Mouse (Mus musculus) hindbrain, embryonic 15.5 days (tissue): ENCODE data around the gene Hcfc1. TPM values are rescaled to one million over a fixed set of nuclear protein-coding genes. Genes with fewer than 3 reads are reported as not detected.

Experiments used
- ATAC-seq: fragments of 200-750 bp; cut with Nextera tagmentation; 2 replicates; pipeline ENCODE4 v1.8.0; 2017; ENCODE audit warnings: low read depth, moderate number of reproducible peaks, moderate TSS enrichment; ENCODE audit not compliant: low FRiP score
- H3K27ac ChIP-seq: fragments of 300-500 bp; sonication (generic); replicated peaks from 2 replicates; pipeline ENCODE4 v1.5.1; 2015; ENCODE audit warnings: mild to moderate bottlenecking, inconsistent platforms
- H3K27me3 ChIP-seq: fragments of 300-500 bp; sonication (generic); 2 replicates; pipeline ENCODE4 v1.6.1; 2015; ENCODE audit warnings: control low read depth, inconsistent platforms
- H3K36me3 ChIP-seq: fragments of 300-500 bp; sonication (generic); 2 replicates; pipeline ENCODE4 v1.6.1; 2015; ENCODE audit warnings: control low read depth, inconsistent platforms
- H3K4me1 ChIP-seq: fragments of 300-500 bp; sonication (generic); replicated peaks from 2 replicates; pipeline ENCODE4 v1.6.1; 2015; ENCODE audit warnings: control low read depth, inconsistent platforms
- H3K4me2 ChIP-seq: fragments of 300-500 bp; sonication (generic); 2 replicates; pipeline ENCODE4 v1.6.1; 2015; ENCODE audit warnings: moderate library complexity, mild to moderate bottlenecking, inconsistent platforms
- H3K4me3 ChIP-seq: fragments of 300-500 bp; sonication (generic); 2 replicates; pipeline ENCODE4 v1.5.1; 2015; ENCODE audit warnings: mild to moderate bottlenecking, inconsistent platforms
- H3K9ac ChIP-seq: fragments of 300-500 bp; sonication (generic); 2 replicates; pipeline ENCODE4 v1.6.1; 2015; ENCODE audit warnings: inconsistent platforms
- H3K9me3 ChIP-seq: fragments of 300-500 bp; sonication (generic); 2 replicates; pipeline ENCODE4 v1.6.1; 2016; ENCODE audit warnings: control low read depth, inconsistent platforms
- WGBS: fragments of 180-500 bp; shearing (Covaris S2); methylation state at CpG from one replicate; pipeline ENCODE4 v1.1.7; 2015; 5-methylcytosine and 5-hydroxymethylcytosine counted together
- polyA plus RNA-seq: library from polyadenylated mRNA; unstranded; fragments of >200 nt; fragmentation: Nextera tagmentation; extraction: Ambion mirVana; gene quantifications from 2 replicates; pipeline ENCODE4 v1.2.1, GENCODE M21; 2015

The Hcfc1 gene
- polyA plus RNA-seq, 1 experiment from 2014 or later = 46.4 TPM

GRCm38 (mm10) chrX:73969729-73970128 is 3.6 kb upstream of the Hcfc1 start:
- no peak overlapping the region for H3K4me2 ChIP-seq
- ATAC-seq = no peak
- H3K27ac ChIP-seq = no peak overlapping the region
- no peak overlapping the region for H3K4me3 ChIP-seq
- H3K9me3 ChIP-seq = no peaks in the 10 kb centered on the region
- H3K27me3 ChIP-seq = no peaks in the 10 kb centered on the region
- no peak overlapping the region for H3K9ac ChIP-seq
- WGBS = 88% methylated on average over 2 of the region's 2 CpGs
- peaks cover 4% of the 10 kb centered on the region; the same call in 1 of the 2 replicates for H3K4me1 ChIP-seq
- no peaks in the 10 kb centered on the region for H3K36me3 ChIP-seq

GRCm38 (mm10) chrX:73969167-73969566 is 3.0 kb upstream of the Hcfc1 start:
- ATAC-seq = no peak
- Histone ChIP-seq H3K9ac (no peak overlapping the region), H3K4me2 (no peak overlapping the region), H3K27me3 (no peaks in the 10 kb centered on the region), H3K4me1 (peaks cover 8% of the 10 kb centered on the region), H3K27ac (no peak overlapping the region), H3K36me3 (no peaks in the 10 kb centered on the region), H3K4me3 (no peak overlapping the region), H3K9me3 (no peaks in the 10 kb centered on the region)
- 86% methylated on average over 1 of the region's 1 CpGs for whole genome bisulfite sequencing

GRCm38 (mm10) chrX:73967177-73968075 is 1.3 kb upstream of the Hcfc1 start:
- Histone ChIP-seq H3K4me2 (peak overlapping the region; percentile 66), H3K9me3 (no peaks in the 10 kb centered on the region), H3K27me3 (no peaks in the 10 kb centered on the region), H3K4me3 (peak overlapping the region; percentile 53), H3K36me3 (no peaks in the 10 kb centered on the region), H3K9ac (peak overlapping the region; percentile 67), H3K4me1 (peaks cover 25% of the 10 kb centered on the region), H3K27ac (peak overlapping the region; percentile 99)
- 15% methylated on average over 59 of the region's 60 CpGs for whole genome bisulfite sequencing
- ATAC-seq = peak; percentile 90

GRCm38 (mm10) chrX:73965307-73965706 is 850 bp downstream of the Hcfc1 start:
- Histone ChIP-seq H3K4me3 (peak overlapping the region; percentile 53), H3K27me3 (no peaks in the 10 kb centered on the region), H3K9me3 (no peaks in the 10 kb centered on the region), H3K27ac (peak overlapping the region; percentile 99), H3K4me2 (peak overlapping the region; percentile 66), H3K36me3 (no peaks in the 10 kb centered on the region), H3K9ac (peak overlapping the region; percentile 50), H3K4me1 (peaks cover 33% of the 10 kb centered on the region)
- 24% methylated on average over 20 of the region's 20 CpGs for WGBS
- ATAC-seq = no peak

GRCm38 (mm10) chrX:73964363-73964762 is 1.8 kb downstream of the Hcfc1 start:
- peak overlapping the region; percentile 53 for H3K4me3 ChIP-seq
- H3K4me1 ChIP-seq = peaks cover 33% of the 10 kb centered on the region
- H3K4me2 ChIP-seq = peak overlapping the region; percentile 66
- 49% methylated on average over 3 of the region's 3 CpGs for WGBS
- 0 out of 2 replicates have a peak, but pooled peaks cover under 1% of the 10 kb centered on the region for H3K36me3 ChIP-seq
- H3K27me3 ChIP-seq = no peaks in the 10 kb centered on the region
- peak overlapping the region; percentile 34; the same call in 1 of the 2 replicates for H3K27ac ChIP-seq
- peak overlapping the region; percentile 50 for H3K9ac ChIP-seq
- ATAC-seq = no peak
- H3K9me3 ChIP-seq = no peaks in the 10 kb centered on the region

- H3K4me1 ChIP-seq = no peaks in the 10 kb centered on the region
- no peak overlapping the region for H3K9ac ChIP-seq
- no peaks in the 10 kb centered on the region for H3K27me3 ChIP-seq
- no peak overlapping the region for H3K27ac ChIP-seq
- no peak overlapping the region for H3K4me2 ChIP-seq
- ATAC-seq = no peak
- 87% methylated on average over 6 of the region's 6 CpGs for WGBS
- no peaks in the 10 kb centered on the region for H3K9me3 ChIP-seq
- peaks cover 41% of the 10 kb centered on the region for H3K36me3 ChIP-seq
- no peak overlapping the region for H3K4me3 ChIP-seq
Observed at GRCm38 (mm10) chrX:73954988-73955387, 11.2 kb downstream of the Hcfc1 start.

- Histone ChIP-seq H3K36me3 (peaks cover 31% of the 10 kb centered on the region), H3K4me3 (no peak overlapping the region), H3K4me2 (no peak overlapping the region), H3K4me1 (no peaks in the 10 kb centered on the region), H3K27me3 (no peaks in the 10 kb centered on the region), H3K9ac (no peak overlapping the region), H3K27ac (no peak overlapping the region), H3K9me3 (no peaks in the 10 kb centered on the region)
- ATAC-seq = no peak
- 87% methylated on average over 5 of the region's 5 CpGs for WGBS
Observed at GRCm38 (mm10) chrX:73952603-73953002, 13.6 kb downstream of the Hcfc1 start.

- no peaks in the 10 kb centered on the region for H3K9me3 ChIP-seq
- H3K27me3 ChIP-seq = no peaks in the 10 kb centered on the region
- no peak overlapping the region for H3K4me3 ChIP-seq
- no peak overlapping the region for H3K4me2 ChIP-seq
- H3K4me1 ChIP-seq = no peaks in the 10 kb centered on the region
- H3K36me3 ChIP-seq = peaks cover 45% of the 10 kb centered on the region
- no peak overlapping the region for H3K9ac ChIP-seq
- no peak overlapping the region for H3K27ac ChIP-seq
- no peak for ATAC-seq
- 92% methylated on average over 10 of the region's 10 CpGs for WGBS
Observed at GRCm38 (mm10) chrX:73949341-73949740, 16.8 kb downstream of the Hcfc1 start.

- Histone ChIP-seq H3K4me1 (no peaks in the 10 kb centered on the region), H3K27ac (no peak overlapping the region), H3K36me3 (peaks cover 46% of the 10 kb centered on the region), H3K27me3 (no peaks in the 10 kb centered on the region), H3K9me3 (no peaks in the 10 kb centered on the region), H3K4me2 (no peak overlapping the region), H3K4me3 (no peak overlapping the region), H3K9ac (no peak overlapping the region)
- 23% methylated on average over 4 of the region's 4 CpGs for WGBS
- 0 out of 2 replicates have a peak, but pooled peaks have one; percentile 47 for ATAC-seq
Observed at GRCm38 (mm10) chrX:73948647-73949046, 17.5 kb downstream of the Hcfc1 start.

GRCm38 (mm10) chrX:73946896-73947295 is 19.3 kb downstream of the Hcfc1 start:
- H3K4me2 ChIP-seq = no peak overlapping the region
- H3K36me3 ChIP-seq = peaks cover 52% of the 10 kb centered on the region

GRCm38 (mm10) chrX:73942294-73942693 is 23.9 kb downstream of the Hcfc1 start:
- Histone ChIP-seq H3K4me2 (no peak overlapping the region), H3K4me3 (no peak overlapping the region), H3K27me3 (no peaks in the 10 kb centered on the region), H3K9ac (no peak overlapping the region), H3K9me3 (no peaks in the 10 kb centered on the region), H3K36me3 (peaks cover 42% of the 10 kb centered on the region), H3K27ac (no peak overlapping the region), H3K4me1 (no peaks in the 10 kb centered on the region)
- 94% methylated on average over 2 of the region's 2 CpGs for WGBS
- no peak for ATAC-seq

More at GRCm38 (mm10) chrX:73946896-73947295, 19.3 kb downstream of the Hcfc1 start:
- H3K27ac ChIP-seq = no peak overlapping the region
- H3K9me3 ChIP-seq = no peaks in the 10 kb centered on the region
- ATAC-seq = no peak
- no peak overlapping the region for H3K9ac ChIP-seq
- 71% methylated on average over 6 of the region's 6 CpGs for WGBS
- H3K27me3 ChIP-seq = no peaks in the 10 kb centered on the region
- H3K4me3 ChIP-seq = no peak overlapping the region
- H3K4me1 ChIP-seq = no peaks in the 10 kb centered on the region

- Histone ChIP-seq H3K9me3 (no peaks in the 10 kb centered on the region), H3K4me1 (no peaks in the 10 kb centered on the region), H3K27me3 (no peaks in the 10 kb centered on the region), H3K36me3 (peaks cover 38% of the 10 kb centered on the region), H3K4me2 (no peak overlapping the region), H3K4me3 (no peak overlapping the region), H3K9ac (no peak overlapping the region), H3K27ac (no peak overlapping the region)
- ATAC-seq = no peak
- 95% methylated on average over 2 of the region's 2 CpGs for WGBS
Observed at GRCm38 (mm10) chrX:73941860-73942259, 24.3 kb downstream of the Hcfc1 start.
